Mouse (Mus musculus): ENCODE measurements around the gene Adamts15. TPM values are rescaled to one million over a fixed set of nuclear protein-coding genes. Genes with fewer than 3 reads are reported as not detected.

Adamts15 gene
- polyA plus RNA-seq, 1 experiment from 2014 or later: 0.91 TPM

- Histone ChIP-seq H3K36me3 (ENCODE audit: control insufficient read depth, insufficient read depth) (no peaks in the 10 kb centered on the region), H3K4me3 (ENCODE audit: low read depth, low read length) (no peak overlapping the region), H3K4me2 (replicated peaks; ENCODE audit: low read depth) (no peak overlapping the region), H3K9ac (ENCODE audit: low read depth, low read length) (no peak overlapping the region), H3K9me3 (ENCODE audit: control insufficient read depth) (no peaks in the 10 kb centered on the region), H3K27me3 (replicated peaks; ENCODE audit: control insufficient read depth, insufficient read depth, low read length) (peaks cover 7% of the 10 kb centered on the region; the same call in 1 of the 2 replicates), H3K27ac (ENCODE audit: low read depth, low read length) (no peak overlapping the region), H3K4me1 (replicated peaks; ENCODE audit: control insufficient read depth, insufficient read depth, low read length) (no peaks in the 10 kb centered on the region)
- no peak for TF ChIP-seq CTCF (IDR thresholded peaks at IDR 0.05; ENCODE audit: low read depth)
- 65% methylated on average over 2 of the region's 2 CpGs for WGBS
- no peak for ATAC-seq
These were observed 42.3 kb downstream of the Adamts15 start for GRCm38 (mm10) chr9:30879947-30880273.

GRCm38 (mm10) chr9:30879248-30879946 is 42.9 kb downstream of the Adamts15 start:
- Histone ChIP-seq H3K4me3 (ENCODE audit: low read depth, low read length) (no peak overlapping the region), H3K9ac (ENCODE audit: low read depth, low read length) (no peak overlapping the region), H3K4me2 (replicated peaks; ENCODE audit: low read depth) (no peak overlapping the region), H3K9me3 (ENCODE audit: control insufficient read depth) (no peaks in the 10 kb centered on the region), H3K4me1 (replicated peaks; ENCODE audit: control insufficient read depth, insufficient read depth, low read length) (no peaks in the 10 kb centered on the region), H3K27ac (ENCODE audit: low read depth, low read length) (no peak overlapping the region), H3K27me3 (replicated peaks; ENCODE audit: control insufficient read depth, insufficient read depth, low read length) (peaks cover 7% of the 10 kb centered on the region; the same call in 1 of the 2 replicates), H3K36me3 (ENCODE audit: control insufficient read depth, insufficient read depth) (no peaks in the 10 kb centered on the region)
- no peak for ATAC-seq
- 54% methylated on average over 7 of the region's 7 CpGs for WGBS
- TF ChIP-seq CTCF (IDR thresholded peaks at IDR 0.05; ENCODE audit: low read depth): no peak

GRCm38 (mm10) chr9:30876552-30876951 is 45.7 kb downstream of the Adamts15 start:
- WGBS: 33% methylated on average over 3 of the region's 3 CpGs
- ATAC-seq: no peak
- H3K9me3 ChIP-seq (ENCODE audit: control insufficient read depth): no peaks in the 10 kb centered on the region
- no peak overlapping the region for H3K9ac ChIP-seq (ENCODE audit: low read depth, low read length)
- no peak overlapping the region for H3K4me3 ChIP-seq (ENCODE audit: low read depth, low read length)
- no peak for TF ChIP-seq CTCF (IDR thresholded peaks at IDR 0.05; ENCODE audit: low read depth)
- peaks cover 10% of the 10 kb centered on the region; the same call in 1 of the 2 replicates for H3K27me3 ChIP-seq (replicated peaks; ENCODE audit: control insufficient read depth, insufficient read depth, low read length)
- no peaks in the 10 kb centered on the region for H3K4me1 ChIP-seq (replicated peaks; ENCODE audit: control insufficient read depth, insufficient read depth, low read length)
- H3K4me2 ChIP-seq (replicated peaks; ENCODE audit: low read depth): no peak overlapping the region
- H3K27ac ChIP-seq (ENCODE audit: low read depth, low read length): no peak overlapping the region
- H3K36me3 ChIP-seq (ENCODE audit: control insufficient read depth, insufficient read depth): no peaks in the 10 kb centered on the region

GRCm38 (mm10) chr9:30855837-30856236 is 66.4 kb downstream of the Adamts15 start:
- H3K9ac ChIP-seq (ENCODE audit: low read depth, low read length): no peak overlapping the region
- H3K27me3 ChIP-seq (replicated peaks; ENCODE audit: control insufficient read depth, insufficient read depth, low read length): no peaks in the 10 kb centered on the region
- no peak overlapping the region for H3K4me3 ChIP-seq (ENCODE audit: low read depth, low read length)
- H3K4me2 ChIP-seq (replicated peaks; ENCODE audit: low read depth): no peak overlapping the region
- no peaks in the 10 kb centered on the region for H3K36me3 ChIP-seq (ENCODE audit: control insufficient read depth, insufficient read depth)
- no peak for TF ChIP-seq CTCF (IDR thresholded peaks at IDR 0.05; ENCODE audit: low read depth)
- H3K4me1 ChIP-seq (replicated peaks; ENCODE audit: control insufficient read depth, insufficient read depth, low read length): no peaks in the 10 kb centered on the region
- H3K9me3 ChIP-seq (ENCODE audit: control insufficient read depth): no peaks in the 10 kb centered on the region
- no peak overlapping the region for H3K27ac ChIP-seq (ENCODE audit: low read depth, low read length)
- 75% methylated on average over 2 of the region's 2 CpGs for WGBS
- ATAC-seq: no peak

GRCm38 (mm10) chr9:30851841-30852240 is 70.4 kb downstream of the Adamts15 start:
- Histone ChIP-seq H3K36me3 (ENCODE audit: control insufficient read depth, insufficient read depth) (no peaks in the 10 kb centered on the region), H3K9me3 (ENCODE audit: control insufficient read depth) (no peaks in the 10 kb centered on the region), H3K9ac (ENCODE audit: low read depth, low read length) (no peak overlapping the region), H3K27ac (ENCODE audit: low read depth, low read length) (no peak overlapping the region), H3K4me3 (ENCODE audit: low read depth, low read length) (no peak overlapping the region), H3K27me3 (replicated peaks; ENCODE audit: control insufficient read depth, insufficient read depth, low read length) (no peaks in the 10 kb centered on the region), H3K4me2 (replicated peaks; ENCODE audit: low read depth) (no peak overlapping the region), H3K4me1 (replicated peaks; ENCODE audit: control insufficient read depth, insufficient read depth, low read length) (no peaks in the 10 kb centered on the region)
- TF ChIP-seq CTCF (IDR thresholded peaks at IDR 0.05; ENCODE audit: low read depth): no peak
- WGBS: 96% methylated on average over 2 of the region's 2 CpGs
- no peak for ATAC-seq

- Histone ChIP-seq H3K4me3 (ENCODE audit: low read depth, low read length) (no peak overlapping the region), H3K9me3 (ENCODE audit: control insufficient read depth) (no peaks in the 10 kb centered on the region), H3K27me3 (replicated peaks; ENCODE audit: control insufficient read depth, insufficient read depth, low read length) (no peaks in the 10 kb centered on the region), H3K9ac (ENCODE audit: low read depth, low read length) (no peak overlapping the region), H3K27ac (ENCODE audit: low read depth, low read length) (no peak overlapping the region), H3K4me2 (replicated peaks; ENCODE audit: low read depth) (no peak overlapping the region), H3K4me1 (replicated peaks; ENCODE audit: control insufficient read depth, insufficient read depth, low read length) (no peaks in the 10 kb centered on the region), H3K36me3 (ENCODE audit: control insufficient read depth, insufficient read depth) (no peaks in the 10 kb centered on the region)
- WGBS: 93% methylated on average over 4 of the region's 4 CpGs
- no peak for ATAC-seq
- TF ChIP-seq CTCF (IDR thresholded peaks at IDR 0.05; ENCODE audit: low read depth): no peak
These were observed 72.3 kb downstream of the Adamts15 start for GRCm38 (mm10) chr9:30849951-30850350.

Measured in intestine, postnatal 0 days (tissue).